Mouse (Mus musculus) hematopoietic multipotent progenitor cell, adult 10-12 weeks (in vitro differentiated cells): ENCODE measurements around the gene Mtg2. TPM values are rescaled to one million over a fixed set of nuclear protein-coding genes. Genes with fewer than 3 reads are reported as not detected.

Experiments used
- polyA plus RNA-seq: library from polyadenylated mRNA; stranded (reverse); fragments of >175 nt; gene quantifications from 2 replicates; pipeline ENCODE4 v1.2.3, GENCODE M21; 2012; ENCODE audit warnings: low replicate concordance

The Mtg2 gene
- 15.4 and 21.1 TPM in 2 replicates for polyA plus RNA-seq

GRCm38 (mm10) chr2:180070481-180071453 lies at the start of gene Mtg2:
Gene Mtg2 (plus strand): TSS chr2:180070588.

GRCm38 (mm10) chr2:180024401-180025098 lies 45.8 kb upstream of the Mtg2 start, which contains the start of gene Lsm14b:
Gene Lsm14b (plus strand): TSS chr2:180024987.

DNA sequence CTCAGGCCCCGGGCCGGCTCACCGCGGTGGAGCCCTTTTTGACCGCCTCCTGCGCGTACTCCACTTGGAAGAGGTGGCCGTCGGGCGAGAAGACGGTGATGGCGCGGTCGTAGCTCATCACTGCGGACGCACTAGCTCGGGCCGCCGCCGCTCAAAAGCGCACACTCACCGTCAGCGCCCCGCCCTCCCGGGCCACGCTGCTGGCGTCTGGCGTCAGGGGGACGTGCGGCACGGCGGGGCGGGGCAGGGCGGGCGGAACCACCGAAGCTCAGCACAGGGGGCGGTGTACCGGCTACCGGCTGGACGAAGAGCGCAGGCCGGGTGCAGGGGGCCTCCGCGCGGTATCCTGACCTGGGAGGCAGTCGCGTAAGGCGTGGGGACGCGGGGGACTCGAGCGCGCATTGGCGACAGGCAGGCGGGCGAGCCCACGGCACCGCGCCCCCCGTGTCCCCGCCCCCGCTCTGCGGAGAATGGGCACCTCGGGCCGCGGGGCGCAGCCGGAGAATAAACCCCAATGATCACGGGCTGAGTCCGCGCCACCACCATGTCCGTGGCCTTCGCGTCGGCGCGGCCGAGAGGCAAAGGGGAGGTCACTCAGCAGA lies 28.0 kb upstream of the Mtg2 start, which contains the start of the genes Psma7 and Ss18l1:
Gene Psma7 (minus strand): TSS at position 178 of the 602 bp plus-strand sequence.
Gene Ss18l1 (plus strand): TSS at position 254 of the 602 bp plus-strand sequence.

DNA sequence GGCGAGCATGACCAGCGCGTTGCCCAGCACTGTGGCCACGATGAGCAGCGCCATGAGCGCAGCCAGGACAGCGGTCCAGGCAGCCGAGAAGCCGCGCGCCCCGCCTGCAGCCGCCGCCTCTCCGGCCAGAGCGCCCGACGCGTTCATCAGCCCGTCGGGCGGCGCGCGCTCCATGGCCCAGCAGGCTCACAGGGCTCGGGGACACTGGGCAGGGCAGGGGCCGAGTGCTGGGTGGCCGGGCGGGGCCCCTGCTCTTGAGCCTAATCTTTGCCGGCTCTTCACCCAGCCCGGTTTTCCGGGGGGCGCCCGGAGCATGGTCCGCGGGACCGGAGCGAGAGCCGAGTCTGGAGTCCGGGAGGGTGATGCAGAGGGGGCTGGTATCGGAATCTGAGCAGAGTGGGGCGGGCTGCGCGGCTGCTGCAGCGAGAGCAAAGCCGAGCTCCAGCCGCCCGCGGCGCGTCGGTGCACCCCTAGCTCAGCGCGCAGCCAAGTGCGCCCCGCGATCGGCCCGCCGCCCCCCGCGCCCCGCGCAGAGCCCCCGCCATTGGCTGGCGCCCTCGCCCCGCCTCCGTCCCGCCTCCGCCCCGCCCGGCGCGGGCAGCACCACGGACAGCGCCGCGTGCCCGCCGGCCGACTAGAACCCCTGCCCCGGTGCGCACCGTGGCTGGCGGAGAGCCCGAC lies 33.7 kb downstream of the Mtg2 start, which contains the start of gene Hrh3:
Gene Hrh3 (minus strand): TSS at position 511 of the 681 bp plus-strand sequence.

GRCm38 (mm10) chr2:180118661-180119438 lies 48.5 kb downstream of the Mtg2 start, which contains the start of gene Osbpl2:
Gene Osbpl2 (plus strand): TSS chr2:180119306.

Other genes starting within 250 kb of the Mtg2 start
- gene Taf4, start 93.9 kb upstream of the Mtg2 start, polyA plus RNA-seq: 26.5 and 47.6 TPM in 2 replicates
- gene Lsm14b, start 45.6 kb upstream of the Mtg2 start, polyA plus RNA-seq: 24.4 and 59.4 TPM in 2 replicates
- 30.8 and 69.6 TPM in 2 replicates for gene Psma7, start 28.2 kb upstream of the Mtg2 start, polyA plus RNA-seq
- 3.4 and 6.6 TPM in 2 replicates for gene Ss18l1, start 28.1 kb upstream of the Mtg2 start, polyA plus RNA-seq
- not detected in 2 replicates for gene Hrh3, start 33.9 kb downstream of the Mtg2 start, polyA plus RNA-seq
- 9.0 and 31.2 TPM in 2 replicates for gene Osbpl2, start 48.7 kb downstream of the Mtg2 start, polyA plus RNA-seq
- 232 and 554 TPM in 2 replicates for gene Adrm1, start 100.9 kb downstream of the Mtg2 start, polyA plus RNA-seq
- gene Lama5, start 155.3 kb downstream of the Mtg2 start, polyA plus RNA-seq: 0.27 and 0.86 TPM in 2 replicates
- gene Rps21, start 186.8 kb downstream of the Mtg2 start, polyA plus RNA-seq: 88.1 and 1,805 TPM in 2 replicates
- 40.6 and 154 TPM in 2 replicates for gene Cables2, start 202.9 kb downstream of the Mtg2 start, polyA plus RNA-seq
- not detected in 2 replicates for gene Rbbp8nl, start 219.3 kb downstream of the Mtg2 start, polyA plus RNA-seq